Mouse (Mus musculus) embryonic facial prominence, embryonic 11.5 days (tissue): ENCODE results near the gene Aire. TPM values are rescaled to one million over a fixed set of nuclear protein-coding genes. Genes with fewer than 3 reads are reported as not detected.

Source experiments
- ATAC-seq: fragments of 200-750 bp; cut with Nextera tagmentation; replicated peaks from 2 replicates; pipeline ENCODE4 v1.8.0; 2017; ENCODE audit warnings: low read depth; ENCODE audit not compliant: insufficient number of reproducible peaks, low FRiP score, low TSS enrichment
- DNase-seq: peaks from one replicate; pipeline ENCODE4 v3.0.0-alpha.2; 2015; ENCODE audit warnings: low spot score
- H3K27ac ChIP-seq: fragments of 300-500 bp; sonication (generic); replicated peaks from 2 replicates; pipeline ENCODE4 v1.5.1; 2014; ENCODE audit warnings: mild to moderate bottlenecking, low read depth, low read length, control low read depth
- H3K27me3 ChIP-seq: fragments of 300-500 bp; sonication (generic); 2 replicates; pipeline ENCODE4 v1.6.1; 2014; ENCODE audit warnings: mild to moderate bottlenecking, low read length, moderate library complexity, mixed read lengths; ENCODE audit not compliant: control insufficient read depth, insufficient read depth
- H3K36me3 ChIP-seq: fragments of 300-500 bp; sonication (generic); replicated peaks from 2 replicates; pipeline ENCODE4 v1.6.1; 2014; ENCODE audit warnings: low read depth, mild to moderate bottlenecking, low read length, moderate library complexity, mixed read lengths; ENCODE audit not compliant: control insufficient read depth, insufficient read depth
- H3K4me1 ChIP-seq: fragments of 300-500 bp; sonication (generic); 2 replicates; pipeline ENCODE4 v1.6.1; 2014; ENCODE audit warnings: low read length, mixed read lengths; ENCODE audit not compliant: control insufficient read depth, insufficient read depth
- H3K4me2 ChIP-seq: fragments of 300-500 bp; sonication (generic); 2 replicates; pipeline ENCODE4 v1.6.1; 2014; ENCODE audit warnings: low read depth, mild to moderate bottlenecking, control low read depth, low read length, moderate library complexity
- H3K4me3 ChIP-seq: fragments of 300-500 bp; sonication (generic); 2 replicates; pipeline ENCODE4 v1.5.1; 2014; ENCODE audit warnings: low read depth, low read length, control low read depth
- H3K9ac ChIP-seq: fragments of 300-500 bp; sonication (generic); replicated peaks from 2 replicates; pipeline ENCODE4 v1.6.1; 2014; ENCODE audit warnings: mild to moderate bottlenecking, control low read depth, low read length
- H3K9me3 ChIP-seq: fragments of 300-500 bp; sonication (generic); replicated peaks from 2 replicates; pipeline ENCODE4 v1.6.1; 2016; ENCODE audit warnings: mild to moderate bottlenecking, low read length, inconsistent platforms, mixed read lengths; ENCODE audit not compliant: control insufficient read depth
- WGBS: fragments of 180-500 bp; shearing (Covaris S2); extraction: QIAGEN DNeasy Blood & Tissue Kit; methylation state at CpG from one replicate; pipeline ENCODE4 v1.1.7; 2014; 5-methylcytosine and 5-hydroxymethylcytosine counted together
- polyA plus RNA-seq: library from polyadenylated mRNA; unstranded; fragments of >200 nt; fragmentation: Nextera tagmentation; extraction: Ambion mirVana; gene quantifications from 2 replicates; pipeline ENCODE4 v1.2.1, GENCODE M21; 2014

Aire gene
- polyA plus RNA-seq, 1 experiment from 2014 or later: 0.11 TPM

- no peak overlapping the region for H3K9ac ChIP-seq
- H3K4me2 ChIP-seq: no peak overlapping the region
- no peaks in the 10 kb centered on the region for H3K9me3 ChIP-seq
- H3K27ac ChIP-seq: no peak overlapping the region
- no peaks in the 10 kb centered on the region for H3K36me3 ChIP-seq
- DNase-seq: no peak
- H3K4me1 ChIP-seq: no peaks in the 10 kb centered on the region
- 81% methylated on average over 1 of the region's 1 CpGs for WGBS
- no peak for ATAC-seq
- H3K27me3 ChIP-seq: no peaks in the 10 kb centered on the region
- no peak overlapping the region for H3K4me3 ChIP-seq
These were observed 1.1 kb upstream of the Aire start for GRCm38 (mm10) chr10:78044531-78044930.

- H3K9ac ChIP-seq: peak overlapping the region; percentile 32; the same call in 1 of the 2 replicates
- H3K4me1 ChIP-seq: no peaks in the 10 kb centered on the region
- H3K27ac ChIP-seq: no peak overlapping the region
- no peaks in the 10 kb centered on the region for H3K27me3 ChIP-seq
- H3K9me3 ChIP-seq: no peaks in the 10 kb centered on the region
- H3K4me3 ChIP-seq: no peak overlapping the region
- 53% methylated on average over 14 of the region's 14 CpGs for WGBS
- DNase-seq (no peak), ATAC-seq (no peak)
- peak overlapping the region; percentile 43 for H3K4me2 ChIP-seq
- H3K36me3 ChIP-seq: no peaks in the 10 kb centered on the region
These were observed 559 bp downstream of the Aire start for GRCm38 (mm10) chr10:78042697-78043405.

- peak; percentile 65 for DNase-seq
These were observed 1.3 kb downstream of the Aire start for GRCm38 (mm10) chr10:78042096-78042495.

GRCm38 (mm10) chr10:78041647-78042046, 1.8 kb downstream of the Aire start, which contains the start of gene Dnmt3l:
Gene Dnmt3l (plus strand): TSS chr10:78041947.
- Histone ChIP-seq H3K27ac (no peak within 1 kb of the TSS), H3K27me3 (no peaks in the 10 kb centered on the region), H3K9ac (no peak within 1 kb of the TSS), H3K4me2 (no peak within 1 kb of the TSS), H3K4me1 (no peaks in the 10 kb centered on the region), H3K9me3 (no peaks in the 10 kb centered on the region), H3K36me3 (no peaks in the 10 kb centered on the region), H3K4me3 (no peak within 1 kb of the TSS)
- WGBS: 91% methylated on average over 5 of the region's 5 CpGs
- DNase-seq (no peak), ATAC-seq (no peak)

More at GRCm38 (mm10) chr10:78042096-78042495, 1.3 kb downstream of the Aire start:
- no peak for ATAC-seq
- Histone ChIP-seq H3K9ac (no peak overlapping the region), H3K9me3 (no peaks in the 10 kb centered on the region), H3K27ac (no peak overlapping the region), H3K4me1 (no peaks in the 10 kb centered on the region), H3K4me2 (no peak overlapping the region), H3K27me3 (no peaks in the 10 kb centered on the region), H3K4me3 (no peak overlapping the region), H3K36me3 (no peaks in the 10 kb centered on the region)
- 36% methylated on average over 7 of the region's 7 CpGs for WGBS

GRCm38 (mm10) chr10:78037139-78037538, 6.3 kb downstream of the Aire start:
- ATAC-seq: no peak
- no peak for DNase-seq
- no peaks in the 10 kb centered on the region for H3K4me1 ChIP-seq

GRCm38 (mm10) chr10:78031987-78032386, 11.4 kb downstream of the Aire start:
- ATAC-seq (no peak), DNase-seq (no peak)
- WGBS: 85% methylated on average over 2 of the region's 2 CpGs
- H3K27ac ChIP-seq: no peak overlapping the region
- H3K27me3 ChIP-seq: no peaks in the 10 kb centered on the region; the same call in 1 of the 2 replicates
- no peak overlapping the region for H3K4me3 ChIP-seq
- H3K9ac ChIP-seq: no peak overlapping the region
- H3K9me3 ChIP-seq: no peaks in the 10 kb centered on the region
- H3K4me1 ChIP-seq: no peaks in the 10 kb centered on the region
- H3K4me2 ChIP-seq: no peak overlapping the region
- no peaks in the 10 kb centered on the region for H3K36me3 ChIP-seq

More at GRCm38 (mm10) chr10:78037139-78037538, 6.3 kb downstream of the Aire start:
- no peaks in the 10 kb centered on the region for H3K36me3 ChIP-seq
- no peaks in the 10 kb centered on the region for H3K27me3 ChIP-seq
- H3K9me3 ChIP-seq: no peaks in the 10 kb centered on the region
- H3K27ac ChIP-seq: no peak overlapping the region
- H3K9ac ChIP-seq: no peak overlapping the region
- 79% methylated on average over 4 of the region's 4 CpGs for WGBS
- no peak overlapping the region for H3K4me2 ChIP-seq
- no peak overlapping the region for H3K4me3 ChIP-seq

- no peaks in the 10 kb centered on the region for H3K36me3 ChIP-seq
- 79% methylated on average over 1 of the region's 1 CpGs for WGBS
- no peak for DNase-seq
- H3K9me3 ChIP-seq: no peaks in the 10 kb centered on the region
- H3K4me2 ChIP-seq: no peak overlapping the region
- no peak for ATAC-seq
- no peak overlapping the region for H3K4me3 ChIP-seq
- no peak overlapping the region for H3K9ac ChIP-seq
- no peaks in the 10 kb centered on the region for H3K4me1 ChIP-seq
- H3K27me3 ChIP-seq: no peaks in the 10 kb centered on the region; the same call in 1 of the 2 replicates
- H3K27ac ChIP-seq: no peak overlapping the region
These were observed 14.3 kb downstream of the Aire start for GRCm38 (mm10) chr10:78029080-78029479.

- Histone ChIP-seq H3K36me3 (no peaks in the 10 kb centered on the region), H3K9ac (no peak overlapping the region), H3K4me1 (no peaks in the 10 kb centered on the region), H3K4me2 (no peak overlapping the region), H3K27me3 (no peaks in the 10 kb centered on the region; the same call in 1 of the 2 replicates), H3K27ac (no peak overlapping the region), H3K9me3 (no peaks in the 10 kb centered on the region), H3K4me3 (no peak overlapping the region)
- peak; percentile 72; the same call in 1 of the 2 replicates for ATAC-seq
- 8% methylated on average over 5 of the region's 5 CpGs for WGBS
- DNase-seq: peak; percentile 89
These were observed 15.3 kb downstream of the Aire start for GRCm38 (mm10) chr10:78028129-78028528.
